Mouse (Mus musculus) lung, adult 2 months (tissue): ENCODE data around the gene Tead4. TPM values are rescaled to one million over a fixed set of nuclear protein-coding genes. Genes with fewer than 3 reads are reported as not detected.

Experiments used
- DNase-seq: peaks from one replicate; pipeline ENCODE4 v3.0.0; 2022
- H3K4me1 ChIP-seq: fragments of 200-500 bp; 2 replicates; pipeline ENCODE4 v1.6.1; 2011; ENCODE audit warnings: low read length; ENCODE audit not compliant: control insufficient read depth, insufficient read depth
- H3K4me3 ChIP-seq: fragments of 200-500 bp; replicated peaks from 2 replicates; pipeline ENCODE3; 2011; ENCODE audit warnings: low read depth, mild to moderate bottlenecking, control low read depth, low read length; ENCODE audit errors: extremely low read depth
- CTCF ChIP-seq: fragments of 200-500 bp; IDR thresholded peaks from 2 replicates; pipeline ENCODE4 v1.5.1; 2011; ENCODE audit warnings: mild to moderate bottlenecking, low read length, control low read depth; ENCODE audit not compliant: insufficient read depth
- POLR2A ChIP-seq: fragments of 200-500 bp; IDR thresholded peaks from 2 replicates; pipeline ENCODE4 v1.6.1; 2011; ENCODE audit warnings: low read depth, mild to moderate bottlenecking, control low read depth, low read length, borderline replicate concordance; ENCODE audit errors: extremely low read depth
- WGBS: fragments of 180-500 bp; shearing (Covaris S2); methylation state at CpG from one replicate; pipeline ENCODE4 v1.1.7; 2018; 5-methylcytosine and 5-hydroxymethylcytosine counted together
- polyA plus RNA-seq: library from polyadenylated mRNA; depleted of rRNA; stranded (reverse); fragments of >200 nt; gene quantifications from 2 replicates; pipeline ENCODE4 v1.2.3, GENCODE M21; 2012; rRNA removed

Gene Tead4
- polyA plus RNA-seq = 13.6 and 16.6 TPM in 2 replicates

DNA sequence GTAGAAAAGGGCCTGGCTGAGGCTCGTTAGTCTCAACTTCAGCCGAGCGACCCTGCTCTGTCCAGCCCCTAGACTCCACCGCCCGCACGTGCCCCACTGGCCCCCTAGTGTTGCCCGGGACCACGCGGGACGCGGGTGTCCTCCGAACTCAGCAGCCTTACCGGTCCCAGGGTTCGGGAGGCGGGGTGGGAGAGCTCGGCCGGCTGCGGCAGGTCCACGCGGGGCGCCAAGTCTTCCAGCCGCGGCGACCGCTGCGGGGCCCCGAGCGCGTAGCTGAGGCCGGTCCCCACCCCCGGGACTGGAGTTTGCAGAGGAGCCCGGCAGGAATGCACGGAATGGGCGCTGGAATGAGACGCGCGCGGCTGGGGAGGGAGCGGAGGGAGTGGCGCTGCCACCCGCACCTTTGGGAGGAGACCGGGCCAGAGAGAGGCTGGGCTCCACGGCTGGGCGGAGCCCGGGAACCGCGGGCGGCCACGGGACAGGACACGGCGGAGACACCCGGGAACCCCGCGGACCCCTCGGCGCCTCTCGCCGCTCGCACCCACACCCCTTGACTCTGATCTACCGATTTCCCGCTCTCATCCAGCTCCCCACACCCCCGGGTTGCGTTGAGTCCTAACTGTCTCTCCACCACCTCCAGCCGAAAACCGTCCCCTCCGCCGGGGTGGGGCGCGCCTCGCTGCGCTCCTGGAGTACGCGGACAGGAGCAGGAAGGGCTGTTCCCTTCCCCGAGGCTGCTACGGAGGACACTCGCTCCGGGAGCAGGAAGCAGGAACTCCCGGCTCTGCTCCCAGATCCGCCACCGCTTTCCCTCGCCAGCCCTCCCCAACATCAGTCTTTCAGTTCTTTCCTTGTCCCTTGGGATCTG lies at the start of gene Tead4:
TSS of gene Tead4 (minus strand) at position 690 of the 868 bp plus-strand sequence.
- DNase-seq = peak; percentile 86
- WGBS = under 1% methylated on average over 80 of the region's 81 CpGs
- H3K4me1 ChIP-seq = peaks cover 30% of the 10 kb centered on the region
- peak within 1 kb of the TSS; percentile 79 for H3K4me3 ChIP-seq
- no peak for TF ChIP-seq CTCF
- TF ChIP-seq POLR2A = peak; percentile 76

DNA sequence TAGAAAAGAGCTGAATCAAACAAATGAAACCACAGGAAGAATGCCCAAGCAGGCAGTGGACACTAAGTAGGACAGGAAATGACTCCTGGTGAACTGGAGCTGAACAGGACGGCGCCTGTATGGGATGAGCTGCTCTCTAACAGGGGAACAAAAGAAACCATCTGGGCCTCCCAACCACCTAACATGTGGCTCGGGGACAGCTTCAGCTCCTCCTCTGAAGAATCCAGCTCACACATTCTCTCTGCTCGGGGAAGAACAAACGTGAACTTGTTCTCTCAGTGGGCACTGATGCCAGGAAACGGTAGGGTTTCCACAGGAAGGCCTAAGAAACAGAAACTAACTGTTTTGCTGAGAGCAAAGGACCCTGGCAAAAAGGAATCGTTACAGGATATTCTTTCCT lies 49.1 kb upstream of the Tead4 start:
- Histone ChIP-seq H3K4me1 (peaks cover 2% of the 10 kb centered on the region; the same call in 1 of the 2 replicates), H3K4me3 (no peak overlapping the region)
- WGBS = 35% methylated on average over 7 of the region's 7 CpGs
- no peak for TF ChIP-seq CTCF
- TF ChIP-seq POLR2A = no peak
- no peak for DNase-seq

- Histone ChIP-seq H3K4me3 (no peak overlapping the region), H3K4me1 (peaks cover 2% of the 10 kb centered on the region; the same call in 1 of the 2 replicates)
- TF ChIP-seq POLR2A (no peak), CTCF (no peak)
- 69% methylated on average over 6 of the region's 6 CpGs for WGBS
- no peak for DNase-seq
These were observed 46.2 kb upstream of the Tead4 start for GRCm38 (mm10) chr6:128346782-128347181.

- TF ChIP-seq CTCF = no peak
- TF ChIP-seq POLR2A = no peak
- 64% methylated on average over 10 of the region's 10 CpGs for WGBS
These were observed 45.0 kb upstream of the Tead4 start for GRCm38 (mm10) chr6:128345623-128346022.

GRCm38 (mm10) chr6:128341956-128342723 lies 41.5 kb upstream of the Tead4 start:
- Histone ChIP-seq H3K4me1 (no peaks in the 10 kb centered on the region), H3K4me3 (no peak overlapping the region)
- no peak for TF ChIP-seq POLR2A
- no peak for TF ChIP-seq CTCF
- no peak for DNase-seq
- WGBS = 87% methylated on average over 11 of the region's 11 CpGs

More at GRCm38 (mm10) chr6:128345623-128346022, 45.0 kb upstream of the Tead4 start:
- peaks cover 2% of the 10 kb centered on the region; the same call in 1 of the 2 replicates for H3K4me1 ChIP-seq
- no peak for DNase-seq
- H3K4me3 ChIP-seq = no peak overlapping the region

GRCm38 (mm10) chr6:128338876-128339275 lies 38.3 kb upstream of the Tead4 start:
- Histone ChIP-seq H3K4me3 (no peak overlapping the region), H3K4me1 (peaks cover 3% of the 10 kb centered on the region; the same call in 1 of the 2 replicates)
- WGBS = 49% methylated on average over 5 of the region's 5 CpGs
- TF ChIP-seq CTCF (no peak), POLR2A (no peak)
- DNase-seq = no peak

GRCm38 (mm10) chr6:128337467-128337866 lies 36.8 kb upstream of the Tead4 start:
- peaks cover 3% of the 10 kb centered on the region; the same call in 1 of the 2 replicates for H3K4me1 ChIP-seq
- TF ChIP-seq POLR2A (no peak), CTCF (no peak)
- WGBS = 72% methylated on average over 7 of the region's 7 CpGs
- DNase-seq = no peak
- H3K4me3 ChIP-seq = no peak overlapping the region

GRCm38 (mm10) chr6:128334397-128335124 lies 33.9 kb upstream of the Tead4 start:
- H3K4me1 ChIP-seq = peaks cover 3% of the 10 kb centered on the region; the same call in 1 of the 2 replicates
- TF ChIP-seq POLR2A (no peak), CTCF (peak; percentile 52)
- no peak overlapping the region for H3K4me3 ChIP-seq
- DNase-seq = peak; percentile 66
- WGBS = 12% methylated on average over 12 of the region's 12 CpGs

GRCm38 (mm10) chr6:128318317-128318716 lies 17.7 kb upstream of the Tead4 start:
- Histone ChIP-seq H3K4me1 (no peaks in the 10 kb centered on the region), H3K4me3 (no peak overlapping the region)
- TF ChIP-seq CTCF (peak; percentile 57), POLR2A (no peak)
- 3% methylated on average over 4 of the region's 4 CpGs for WGBS
- DNase-seq = peak; percentile 45
